Comparison of ENCODE assay signal across 17 mouse cellular contexts in genomic region chr14:118544493-118544892, GRCm38 (mm10).
"Had no signal": no experiment of that assay in that cellular context is flagged by ENCODE, and none has a peak within 500 bp of the region (broad histone marks: within the 10 kb centered on the region; RNA-seq: fewer than 3 reads in every experiment).

No protein-coding gene starts in this region.

- DNase-seq: lung, postnatal 10 days; lung, postnatal 4 days; retina, postnatal 1 day; right cerebral cortex, adult 18-20 months; right cerebral cortex, postnatal 25 days; right cerebral cortex, postnatal 4 days; spleen, adult 18-20 months; thymus, adult 18-20 months; thymus, postnatal 14 days; thymus, postnatal 36 days had no signal

- H3K4me2 ChIP-seq: lung, embryonic 14.5 days; midbrain, embryonic 12.5 days; neural tube, embryonic 13.5 days; neural tube, embryonic 15.5 days had no signal

- H3K36me3 ChIP-seq: midbrain, embryonic 10.5 days; midbrain, embryonic 12.5 days; neural tube, embryonic 13.5 days; neural tube, embryonic 15.5 days had no signal

- H3K9ac ChIP-seq: lung, embryonic 14.5 days; midbrain, embryonic 12.5 days; neural tube, embryonic 13.5 days; neural tube, embryonic 15.5 days had no signal

- H3K4me3 ChIP-seq: midbrain, embryonic 10.5 days; midbrain, embryonic 12.5 days; myocyte; neural tube, embryonic 13.5 days; neural tube, embryonic 15.5 days had no signal

- H3K27me3 ChIP-seq: neural tube, embryonic 13.5 days; neural tube, embryonic 15.5 days had no signal

- H3K9me3 ChIP-seq: midbrain, embryonic 12.5 days; neural tube, embryonic 13.5 days; neural tube, embryonic 15.5 days had no signal

- ATAC-seq: midbrain, embryonic 16.5 days had no signal

- H3K27ac ChIP-seq: midbrain, embryonic 12.5 days; neural tube, embryonic 13.5 days; neural tube, embryonic 15.5 days had no signal
